Mouse (Mus musculus): ENCODE measurements around the gene Lyz2. TPM values are rescaled to one million over a fixed set of nuclear protein-coding genes. Genes with fewer than 3 reads are reported as not detected.
"Not testable (repeated sequence)": the region's sequence is repeated elsewhere in the genome, so short reads cannot be mapped to it uniquely, and the experiment has no call there.

Gene Lyz2
- total RNA-seq, 1 experiment from 2014 or later, result 66.2 TPM

GRCm38 (mm10) chr10:117284578-117285520 is 2.7 kb upstream of the Lyz2 start:
- DNase-seq, result no peak

- no peak for DNase-seq
Measured at GRCm38 (mm10) chr10:117283871-117284577, 1.9 kb upstream of the Lyz2 start.

GRCm38 (mm10) chr10:117283196-117283595 is 1.1 kb upstream of the Lyz2 start:
- DNase-seq, result not testable (repeated sequence)

GRCm38 (mm10) chr10:117282551-117282950 is 430 bp upstream of the Lyz2 start:
- no peak for DNase-seq

GRCm38 (mm10) chr10:117281381-117281920 is 670 bp downstream of the Lyz2 start:
- DNase-seq, result no peak

GRCm38 (mm10) chr10:117280000-117280399 is 2.1 kb downstream of the Lyz2 start:
- no peak for DNase-seq

GRCm38 (mm10) chr10:117278510-117278909 is 3.6 kb downstream of the Lyz2 start:
- DNase-seq, result not testable (repeated sequence)

- DNase-seq, result not testable (repeated sequence)
Measured at GRCm38 (mm10) chr10:117277779-117278178, 4.3 kb downstream of the Lyz2 start.

- no peak for DNase-seq
Measured at GRCm38 (mm10) chr10:117275681-117276369, 6.3 kb downstream of the Lyz2 start.

- DNase-seq, result not testable (repeated sequence)
Measured at GRCm38 (mm10) chr10:117274645-117275044, 7.5 kb downstream of the Lyz2 start.

GRCm38 (mm10) chr10:117272023-117272422 is 10.1 kb downstream of the Lyz2 start:
- no peak for DNase-seq

- DNase-seq, result no peak
Measured at GRCm38 (mm10) chr10:117259870-117260269, 22.3 kb downstream of the Lyz2 start.

- DNase-seq, result no peak
Measured at GRCm38 (mm10) chr10:117238603-117239002, 43.5 kb downstream of the Lyz2 start, which contains the start of gene 9530003J23Rik. Gene 9530003J23Rik, minus strand, starts transcription at chr10:117238703.

- DNase-seq, result no peak
Measured at GRCm38 (mm10) chr10:117235866-117236265, 46.3 kb downstream of the Lyz2 start.

GRCm38 (mm10) chr10:117234825-117235224 is 47.3 kb downstream of the Lyz2 start:
- DNase-seq, result peak; percentile 51

- DNase-seq, result no peak
Measured at GRCm38 (mm10) chr10:117229826-117230225, 52.3 kb downstream of the Lyz2 start.

Other genes starting within 250 kb of the Lyz2 start
- gene Lrrc10, start 237.0 kb downstream of the Lyz2 start, total RNA-seq (2021), result not detected in 2 replicates
- 224 and 240 TPM in 2 replicates for gene Cct2, start 218.5 kb downstream of the Lyz2 start, total RNA-seq (2021)
- gene Frs2, start 133.8 kb downstream of the Lyz2 start, total RNA-seq (2021), result 26.4 and 30.9 TPM in 2 replicates
- gene Yeats4, start 57.8 kb downstream of the Lyz2 start, total RNA-seq (2021), result 44.3 and 44.6 TPM in 2 replicates
- gene 9530003J23Rik, start 43.6 kb downstream of the Lyz2 start, total RNA-seq (2021), result not detected in 2 replicates
- 7.3 and 26.9 TPM in 2 replicates for gene Lyz1, start 10.5 kb upstream of the Lyz2 start, total RNA-seq (2021)
- 76.0 and 87.9 TPM in 2 replicates for gene Cpsf6, start 97.7 kb upstream of the Lyz2 start, total RNA-seq (2021)

All from adrenal gland, postnatal 14 days (tissue).